Mouse (Mus musculus) forebrain, embryonic 14.5 days (tissue): ENCODE results near the gene Rnf149. TPM values are rescaled to one million over a fixed set of nuclear protein-coding genes. Genes with fewer than 3 reads are reported as not detected.

ENCODE experiments used
- ATAC-seq: fragments of 200-750 bp; cut with Nextera tagmentation; 2 replicates; pipeline ENCODE4 v1.8.0; 2017; ENCODE audit warnings: mild to moderate bottlenecking, moderate library complexity
- DNase-seq: peaks from one replicate; pipeline ENCODE4 v3.0.0-alpha.2; 2015; ENCODE audit warnings: low spot score
- H3K27ac ChIP-seq: fragments of 300-500 bp; sonication (generic); 2 replicates; pipeline ENCODE4 v1.5.1; 2014; ENCODE audit warnings: low read depth, mild to moderate bottlenecking, control low read depth, low read length, moderate library complexity
- H3K27me3 ChIP-seq: fragments of 300-500 bp; sonication (generic); replicated peaks from 2 replicates; pipeline ENCODE4 v1.6.1; 2014; ENCODE audit warnings: low read length, control low read depth, mixed read lengths; ENCODE audit not compliant: control insufficient read depth, insufficient read depth
- H3K36me3 ChIP-seq: fragments of 300-500 bp; sonication (generic); 2 replicates; pipeline ENCODE4 v1.6.1; 2014; ENCODE audit warnings: low read length, control low read depth; ENCODE audit not compliant: control insufficient read depth, insufficient read depth
- H3K4me1 ChIP-seq: fragments of 300-500 bp; sonication (generic); 2 replicates; pipeline ENCODE4 v1.6.1; 2014; ENCODE audit warnings: antibody characterized with exemption, low read length, control low read depth; ENCODE audit not compliant: control insufficient read depth, insufficient read depth
- H3K4me2 ChIP-seq: fragments of 300-500 bp; sonication (generic); 2 replicates; pipeline ENCODE4 v1.6.1; 2014; ENCODE audit warnings: mild to moderate bottlenecking, control low read depth, low read length
- H3K4me3 ChIP-seq: fragments of 300-500 bp; sonication (generic); 2 replicates; pipeline ENCODE4 v1.5.1; 2014; ENCODE audit warnings: low read depth, low read length, control low read depth
- H3K9ac ChIP-seq: fragments of 300-500 bp; sonication (generic); 2 replicates; pipeline ENCODE4 v1.6.1; 2014; ENCODE audit warnings: mild to moderate bottlenecking, low read length, control low read depth, moderate library complexity
- H3K9me3 ChIP-seq: fragments of 300-500 bp; sonication (generic); replicated peaks from 2 replicates; pipeline ENCODE4 v1.6.1; 2016; ENCODE audit warnings: low read length, control low read depth, mixed read lengths; ENCODE audit not compliant: control insufficient read depth
- WGBS: fragments of 180-500 bp; shearing (Covaris S2); extraction: QIAGEN DNeasy Blood & Tissue Kit; methylation state at CpG from one replicate; pipeline ENCODE4 v1.1.7; 2014; 5-methylcytosine and 5-hydroxymethylcytosine counted together
- polyA plus RNA-seq: library from polyadenylated mRNA; unstranded; fragments of >200 nt; fragmentation: Nextera tagmentation; extraction: Ambion mirVana; gene quantifications from 2 replicates; pipeline ENCODE4 v1.2.1, GENCODE M21; 2014

The Rnf149 gene
- polyA plus RNA-seq, 1 experiment from 2014 or later: 12.2 TPM

DNA sequence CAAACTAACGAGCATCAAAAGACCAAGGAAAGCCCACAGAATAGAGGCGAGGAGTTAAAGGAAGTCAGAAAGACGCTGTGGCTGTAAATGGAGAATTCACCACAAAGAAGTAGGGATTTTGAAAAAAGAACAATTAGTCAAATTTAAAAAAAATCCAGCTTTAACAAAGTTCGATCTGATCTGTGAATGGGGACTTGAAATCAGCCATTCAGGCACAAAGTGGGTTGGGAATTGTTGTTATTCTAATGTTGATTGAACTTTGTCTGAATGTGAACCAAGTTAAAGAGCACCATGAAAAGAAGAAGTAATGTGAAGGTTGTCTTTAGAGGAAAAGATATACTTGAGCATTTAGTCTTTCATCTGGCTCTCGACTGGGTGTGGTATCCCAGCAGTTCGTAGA lies 48.9 kb downstream of the Rnf149 start:
- Histone ChIP-seq H3K4me1 (no peaks in the 10 kb centered on the region), H3K4me2 (no peak overlapping the region), H3K9me3 (no peaks in the 10 kb centered on the region), H3K36me3 (no peaks in the 10 kb centered on the region), H3K27ac (no peak overlapping the region), H3K9ac (no peak overlapping the region), H3K27me3 (no peaks in the 10 kb centered on the region), H3K4me3 (no peak overlapping the region)
- DNase-seq (no peak), ATAC-seq (no peak)
- 18% methylated on average over 6 of the region's 6 CpGs for WGBS

DNA sequence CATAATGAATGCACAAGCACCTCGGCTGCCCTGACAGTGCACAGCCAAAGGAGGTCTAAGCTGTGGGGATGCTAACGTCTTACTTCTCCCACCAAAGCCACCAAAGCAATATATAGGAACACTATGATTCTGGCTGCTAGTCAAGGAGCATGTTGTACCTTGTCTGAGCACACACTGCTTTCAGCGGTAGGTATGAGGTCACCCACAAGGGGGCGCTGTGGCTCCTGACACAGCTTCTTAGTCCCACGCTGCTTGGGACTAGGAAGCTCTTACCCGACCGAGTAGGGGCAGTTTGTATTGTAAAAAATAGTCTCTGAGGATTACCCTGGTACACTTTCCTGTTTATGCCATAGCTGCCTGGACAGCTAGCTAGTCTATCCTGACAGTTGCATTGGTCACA lies 49.8 kb downstream of the Rnf149 start:
- ATAC-seq (0 out of 2 replicates have a peak, but pooled peaks have one; percentile 51), DNase-seq (peak; percentile 70)
- Histone ChIP-seq H3K4me1 (no peaks in the 10 kb centered on the region), H3K4me3 (no peak overlapping the region), H3K9me3 (no peaks in the 10 kb centered on the region), H3K27ac (no peak overlapping the region), H3K9ac (no peak overlapping the region), H3K27me3 (no peaks in the 10 kb centered on the region), H3K4me2 (no peak overlapping the region), H3K36me3 (no peaks in the 10 kb centered on the region)
- WGBS: 13% methylated on average over 7 of the region's 7 CpGs

DNA sequence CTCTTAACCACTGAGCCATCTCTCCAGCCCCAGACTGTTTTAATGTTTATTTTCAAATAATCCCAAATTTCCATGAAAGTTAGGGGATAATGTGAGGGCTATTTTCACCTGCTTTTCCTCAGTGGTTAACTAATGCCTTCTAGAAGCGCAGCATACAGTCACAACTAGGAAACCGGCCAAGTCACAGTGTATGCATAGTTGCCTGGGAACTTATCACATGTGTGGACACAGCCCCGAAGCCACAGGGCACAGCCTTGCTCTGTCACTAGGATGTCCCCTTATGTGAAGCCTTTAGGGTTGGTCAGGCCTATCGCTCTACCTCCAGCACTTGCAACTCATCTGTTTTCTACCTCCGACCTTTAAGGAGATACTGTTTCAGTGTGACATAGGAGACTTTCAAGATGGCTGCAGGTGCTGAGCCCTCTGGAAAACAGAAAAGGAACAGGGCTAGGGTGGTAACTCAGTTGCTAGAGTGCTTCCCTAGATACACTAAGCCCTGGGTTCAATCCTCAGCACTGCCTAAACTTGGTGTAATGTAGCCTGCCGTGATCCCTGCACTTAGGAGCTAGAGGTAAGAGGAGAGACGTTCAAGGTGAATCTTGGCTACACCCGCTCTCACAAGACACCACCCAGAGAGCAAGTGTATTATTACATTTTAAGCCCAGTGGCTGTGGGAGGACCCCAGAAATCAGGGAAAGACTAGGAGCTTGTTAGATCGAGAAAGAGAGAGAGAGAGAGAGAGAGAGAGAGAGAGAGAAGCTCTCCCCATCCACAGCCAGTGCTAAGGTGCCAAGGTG lies 50.6 kb downstream of the Rnf149 start:
- no peak for DNase-seq
- H3K4me3 ChIP-seq: no peak overlapping the region
- H3K9me3 ChIP-seq: no peaks in the 10 kb centered on the region
- ATAC-seq: no peak
- H3K9ac ChIP-seq: no peak overlapping the region
- no peaks in the 10 kb centered on the region for H3K27me3 ChIP-seq
- H3K27ac ChIP-seq: no peak overlapping the region
- H3K36me3 ChIP-seq: no peaks in the 10 kb centered on the region
- no peaks in the 10 kb centered on the region for H3K4me1 ChIP-seq
- WGBS: 85% methylated on average over 9 of the region's 9 CpGs
- H3K4me2 ChIP-seq: no peak overlapping the region

DNA sequence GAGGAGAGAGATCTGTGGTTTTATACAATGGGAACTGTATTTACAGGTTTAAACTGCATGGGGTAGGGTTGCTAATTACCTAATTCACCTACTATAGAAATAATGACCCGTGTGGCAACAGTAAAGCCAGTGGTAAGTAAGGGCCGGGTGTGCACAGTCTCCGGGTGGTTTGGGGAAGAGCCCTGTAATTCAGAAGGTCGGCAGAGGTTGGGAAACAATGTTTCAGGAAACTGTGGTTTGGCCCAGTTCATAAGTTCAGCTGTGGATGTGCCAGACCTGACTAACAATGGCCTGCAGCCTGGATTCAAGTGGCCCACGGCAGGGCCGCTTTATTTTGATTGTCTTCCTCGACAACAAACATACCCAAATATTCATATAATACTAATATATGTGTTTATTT lies 51.4 kb downstream of the Rnf149 start:
- Histone ChIP-seq H3K4me3 (no peak overlapping the region), H3K27me3 (no peaks in the 10 kb centered on the region), H3K9ac (no peak overlapping the region), H3K36me3 (no peaks in the 10 kb centered on the region), H3K4me2 (no peak overlapping the region), H3K4me1 (no peaks in the 10 kb centered on the region), H3K27ac (no peak overlapping the region), H3K9me3 (no peaks in the 10 kb centered on the region)
- 80% methylated on average over 7 of the region's 7 CpGs for WGBS
- no peak for ATAC-seq
- no peak for DNase-seq

DNA sequence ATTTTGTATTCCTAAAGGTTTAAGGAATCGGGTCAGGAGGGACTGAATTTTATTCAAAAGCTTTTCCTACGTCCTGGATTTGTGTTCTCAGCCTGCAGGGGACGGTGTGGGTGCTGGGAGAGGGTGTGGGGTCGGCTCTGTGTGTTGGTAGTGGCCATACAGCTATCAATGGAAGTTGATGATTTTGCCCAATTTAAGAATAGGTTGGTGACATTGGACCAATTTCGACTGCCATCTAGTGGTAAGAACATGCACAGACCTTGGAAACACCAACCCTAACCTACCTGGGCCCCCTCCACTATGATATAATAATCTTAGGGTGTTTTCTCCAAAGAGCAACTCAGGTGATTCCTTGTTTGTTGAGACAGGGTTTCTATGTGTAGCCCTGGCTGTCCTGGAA lies 54.7 kb downstream of the Rnf149 start:
- H3K9me3 ChIP-seq: no peaks in the 10 kb centered on the region
- H3K4me1 ChIP-seq: no peaks in the 10 kb centered on the region
- no peak overlapping the region for H3K9ac ChIP-seq
- ATAC-seq (no peak), DNase-seq (peak; percentile 69)
- WGBS: 23% methylated on average over 5 of the region's 5 CpGs
- no peak overlapping the region for H3K4me2 ChIP-seq
- no peaks in the 10 kb centered on the region for H3K27me3 ChIP-seq
- no peak overlapping the region for H3K27ac ChIP-seq
- no peaks in the 10 kb centered on the region for H3K36me3 ChIP-seq
- H3K4me3 ChIP-seq: no peak overlapping the region

DNA sequence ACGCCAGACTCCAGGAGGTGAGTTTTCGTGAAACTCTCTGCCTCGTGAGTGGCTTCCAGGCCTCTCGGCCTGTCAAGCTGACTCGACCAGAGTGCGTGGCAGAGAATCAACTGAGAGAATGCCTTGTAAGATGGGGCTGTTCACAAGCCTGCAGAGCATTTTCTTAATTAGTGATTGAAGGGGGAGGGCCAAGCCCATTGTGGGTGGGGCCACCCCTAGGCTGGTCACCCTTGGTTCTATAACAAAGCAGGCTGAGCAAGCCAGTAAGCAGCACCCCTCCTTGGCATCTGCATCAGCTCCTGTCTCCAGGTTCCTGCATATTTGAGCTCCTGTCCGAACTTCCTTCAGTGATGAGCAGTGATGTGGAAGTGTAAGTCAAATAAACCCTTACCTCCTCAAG lies 55.9 kb downstream of the Rnf149 start:
- Histone ChIP-seq H3K27ac (no peak overlapping the region), H3K4me2 (no peak overlapping the region), H3K9ac (no peak overlapping the region), H3K4me1 (no peaks in the 10 kb centered on the region), H3K27me3 (no peaks in the 10 kb centered on the region), H3K9me3 (no peaks in the 10 kb centered on the region), H3K36me3 (no peaks in the 10 kb centered on the region), H3K4me3 (no peak overlapping the region)
- WGBS: 77% methylated on average over 7 of the region's 7 CpGs
- no peak for ATAC-seq
- no peak for DNase-seq

DNA sequence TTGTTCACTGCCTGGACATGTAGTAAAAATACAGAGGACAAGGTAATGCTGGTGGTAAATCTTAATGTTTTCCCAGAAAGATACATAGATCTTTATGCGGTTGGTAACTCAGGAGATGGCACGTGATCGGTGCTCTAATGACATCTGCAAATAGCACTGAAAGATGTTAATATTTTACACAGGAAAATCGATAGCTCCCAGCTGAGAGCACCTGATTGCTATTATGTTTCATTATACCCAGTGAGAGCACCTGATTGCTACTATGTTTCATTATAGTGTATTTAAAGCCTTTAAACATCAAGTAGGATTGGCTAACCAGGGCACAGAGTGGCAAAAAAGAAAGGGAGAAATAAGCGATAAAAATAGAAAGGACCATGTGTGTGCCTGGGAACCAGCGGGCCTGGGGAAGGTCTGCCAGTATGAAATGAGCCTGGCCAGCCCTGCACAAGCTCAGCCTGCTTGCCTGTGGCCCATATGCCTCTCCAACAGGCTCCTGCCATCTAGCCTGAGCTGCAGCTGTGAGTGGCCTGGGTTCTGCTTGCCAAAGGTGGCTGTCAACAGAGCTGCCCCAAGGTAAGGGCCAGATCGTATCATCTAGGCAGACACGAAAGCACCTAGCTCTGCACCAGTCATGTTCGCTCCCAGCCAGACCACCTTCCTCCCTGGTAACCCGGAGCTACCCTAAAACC lies 61.8 kb downstream of the Rnf149 start:
- Histone ChIP-seq H3K9ac (no peak overlapping the region), H3K27ac (peak overlapping the region; percentile 6; the same call in 1 of the 2 replicates), H3K4me3 (no peak overlapping the region), H3K4me1 (no peaks in the 10 kb centered on the region), H3K9me3 (no peaks in the 10 kb centered on the region), H3K4me2 (no peak overlapping the region), H3K27me3 (no peaks in the 10 kb centered on the region), H3K36me3 (no peaks in the 10 kb centered on the region)
- 86% methylated on average over 10 of the region's 10 CpGs for WGBS
- DNase-seq (no peak), ATAC-seq (no peak)

DNA sequence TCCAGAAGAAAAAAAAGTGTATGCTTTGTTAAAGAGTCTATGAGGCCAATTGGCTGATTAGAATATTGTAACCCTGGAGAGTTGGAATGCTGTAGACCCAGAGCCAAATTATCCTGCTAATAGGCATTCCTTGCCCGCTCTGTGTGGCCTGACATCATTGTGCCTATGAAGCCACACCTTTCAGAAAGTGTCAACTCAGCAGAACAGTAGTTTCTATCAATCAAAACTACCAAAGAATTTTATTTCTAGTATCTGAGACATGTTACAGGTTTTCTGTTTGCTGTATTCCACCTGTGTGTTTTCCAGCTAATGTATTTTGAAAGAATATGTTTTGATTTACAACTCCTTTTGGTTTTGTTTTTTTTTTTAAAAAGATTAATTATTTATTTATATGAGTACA lies 65.0 kb downstream of the Rnf149 start:
- DNase-seq (no peak), ATAC-seq (no peak)
- H3K27me3 ChIP-seq: no peaks in the 10 kb centered on the region
- H3K27ac ChIP-seq: no peak overlapping the region
- no peaks in the 10 kb centered on the region for H3K4me1 ChIP-seq
- no peak overlapping the region for H3K9ac ChIP-seq
- no peaks in the 10 kb centered on the region for H3K9me3 ChIP-seq
- H3K4me2 ChIP-seq: no peak overlapping the region
- H3K36me3 ChIP-seq: no peaks in the 10 kb centered on the region
- no peak overlapping the region for H3K4me3 ChIP-seq
- 42% methylated on average over 1 of the region's 1 CpGs for WGBS

DNA sequence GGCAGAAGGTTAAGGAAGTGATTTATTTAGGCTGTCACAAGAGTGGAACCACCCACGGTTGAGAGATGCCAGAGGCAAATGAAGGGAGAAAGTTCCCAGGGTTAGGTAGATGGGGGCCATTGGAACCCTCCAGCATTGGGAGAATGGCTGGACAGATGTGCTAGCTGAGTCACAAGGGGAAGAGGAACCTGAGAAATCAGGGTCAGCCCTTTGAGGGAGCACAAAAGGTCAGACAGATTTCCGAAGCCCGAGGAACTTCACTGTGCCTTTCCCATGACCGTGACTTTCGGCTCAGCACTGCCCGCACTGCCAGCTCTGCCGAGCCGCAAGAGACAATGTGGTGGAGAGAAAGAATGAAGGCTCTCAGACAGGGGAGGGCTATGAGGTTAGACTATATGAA lies 65.4 kb downstream of the Rnf149 start:
- DNase-seq (no peak), ATAC-seq (no peak)
- Histone ChIP-seq H3K27me3 (no peaks in the 10 kb centered on the region), H3K4me1 (no peaks in the 10 kb centered on the region), H3K4me3 (no peak overlapping the region), H3K9ac (no peak overlapping the region), H3K36me3 (no peaks in the 10 kb centered on the region), H3K27ac (no peak overlapping the region), H3K4me2 (no peak overlapping the region), H3K9me3 (no peaks in the 10 kb centered on the region)
- 73% methylated on average over 8 of the region's 8 CpGs for WGBS
